Mouse (Mus musculus): ENCODE measurements around the gene 5730455P16Rik. TPM values are rescaled to one million over a fixed set of nuclear protein-coding genes. Genes with fewer than 3 reads are reported as not detected.
"Not testable (repeated sequence)": the region's sequence is repeated elsewhere in the genome, so short reads cannot be mapped to it uniquely, and the experiment has no call there.

The 5730455P16Rik gene
- 10 to 100 TPM; 51.4 to 57.8 (median 53.7) TPM for total RNA-seq (2022)

DNA sequence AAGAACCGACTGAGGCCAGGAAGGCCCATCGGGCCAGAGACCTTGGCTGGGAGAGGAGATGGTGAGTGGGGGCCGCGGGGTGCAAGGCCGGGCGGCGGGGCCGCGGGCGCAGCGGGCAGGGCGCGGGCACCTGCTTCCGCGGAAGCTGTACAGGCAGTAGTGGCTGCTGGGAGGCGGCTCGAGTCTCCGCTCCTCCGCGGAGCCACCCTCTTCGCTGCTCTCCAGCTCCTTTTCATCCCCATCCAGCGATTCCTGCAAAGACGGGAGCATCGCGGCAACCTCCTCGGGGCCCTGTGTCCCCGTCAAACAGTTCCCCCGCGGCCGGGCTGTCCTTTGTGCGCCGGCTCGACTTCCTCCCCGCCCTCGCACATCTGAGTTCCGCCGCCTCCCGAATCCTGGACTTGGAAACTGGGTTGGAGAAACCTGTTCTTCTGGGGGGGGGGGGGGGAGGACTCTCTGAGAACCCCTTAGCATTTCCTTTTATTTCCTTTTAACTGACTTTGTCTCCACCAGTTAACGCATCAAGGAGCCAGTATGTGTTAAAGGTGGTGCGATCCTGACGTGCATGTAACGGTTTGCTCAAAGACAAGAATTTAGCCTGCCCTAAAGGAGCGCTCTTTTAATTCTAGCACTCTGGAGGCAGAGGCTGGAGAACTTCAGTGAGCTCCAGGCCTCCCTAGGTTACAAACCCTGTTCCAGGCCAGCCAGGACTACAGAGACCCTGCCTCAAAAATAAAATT is at the start of gene 5730455P16Rik:
TSS of gene 5730455P16Rik (minus strand) at position 323 of the 740 bp plus-strand sequence.
- DNase-seq (ENCODE audit: low spot score in 2 of 2) = peak; percentile 66 to 80

DNA sequence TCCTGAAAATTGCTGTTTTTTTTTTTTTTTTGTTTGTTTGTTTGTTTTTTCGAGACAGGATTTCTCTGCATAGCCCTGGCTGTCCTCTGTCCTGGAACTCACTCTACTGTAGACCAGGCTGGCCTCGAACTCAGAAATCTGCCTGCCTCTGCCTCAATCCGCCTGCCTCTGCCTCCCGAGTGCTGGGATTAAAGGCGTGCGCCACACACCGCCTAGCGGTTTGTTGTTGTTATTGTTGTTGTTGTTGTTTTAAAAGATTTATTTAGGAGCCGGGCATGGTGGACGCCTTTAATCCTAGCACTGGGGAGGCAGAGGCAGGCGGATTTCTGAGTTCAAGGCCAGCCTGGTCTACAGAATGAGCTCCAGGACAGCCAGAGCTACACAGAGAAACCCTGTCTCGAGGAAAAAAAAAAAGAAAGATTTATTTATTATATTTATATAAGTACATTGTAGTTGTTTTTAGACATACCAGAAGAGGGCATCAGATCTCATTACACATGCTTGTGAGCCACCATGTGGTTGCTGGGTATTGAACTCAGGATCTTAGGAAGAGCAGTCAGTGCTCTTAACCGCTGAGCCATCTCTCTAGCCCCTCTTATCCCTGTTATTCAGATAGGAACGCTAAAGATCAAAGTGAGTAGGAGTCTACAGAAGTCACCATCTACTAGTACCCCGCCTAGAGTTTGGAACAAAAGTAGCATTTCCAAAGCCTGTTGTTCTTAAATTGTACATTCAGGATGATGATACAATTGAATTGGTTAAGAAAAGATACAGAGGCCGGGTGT is 48.4 kb upstream of the 5730455P16Rik start:
- not testable (repeated sequence) for DNase-seq (ENCODE audit: low spot score in 2 of 2)

DNA sequence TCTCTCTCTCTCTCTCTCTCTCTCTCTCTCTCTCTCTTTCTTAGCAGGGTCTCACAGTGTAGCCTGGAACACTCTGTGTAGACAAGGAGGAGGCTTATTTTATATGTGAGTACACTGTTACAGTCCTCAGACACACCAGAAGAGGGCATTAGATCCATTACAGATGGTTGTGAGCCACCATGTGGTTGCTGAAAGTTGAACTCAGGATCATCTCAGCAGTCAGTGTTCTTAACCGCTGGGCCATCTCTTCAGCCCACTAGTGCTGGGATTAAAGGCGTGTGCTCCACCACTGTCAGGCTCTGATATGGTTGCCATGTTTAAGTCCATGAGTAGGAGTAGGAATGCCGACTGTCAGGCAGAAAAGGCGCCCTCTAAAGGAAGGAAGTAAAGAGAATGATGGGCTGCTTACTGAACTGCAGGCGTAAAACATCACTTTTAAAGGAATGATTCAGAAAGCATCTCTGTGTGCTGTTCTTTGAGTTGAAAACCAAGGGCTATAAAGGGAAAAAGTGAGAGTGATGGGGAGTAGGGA is 47.5 kb upstream of the 5730455P16Rik start:
- no peak for DNase-seq (ENCODE audit: low spot score in 2 of 2)

DNA sequence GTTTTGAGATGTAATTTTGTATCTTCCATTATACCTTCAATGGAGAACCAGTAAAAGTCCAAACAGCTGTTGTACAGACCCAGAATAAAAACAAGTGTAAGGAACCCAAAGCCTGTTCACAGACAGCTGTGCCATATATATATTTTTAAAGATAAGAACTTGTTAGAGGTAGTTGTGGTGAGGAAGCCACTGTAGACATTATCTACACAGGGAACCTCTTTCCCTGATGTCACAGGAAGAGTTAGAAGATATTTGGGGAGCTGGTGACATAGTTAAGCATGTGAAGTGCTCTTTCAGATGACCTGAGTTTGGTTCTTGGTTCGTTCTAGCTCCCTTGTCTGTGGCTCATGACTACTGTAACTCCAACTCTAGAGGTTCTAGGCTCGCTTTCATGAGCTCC is 46.9 kb upstream of the 5730455P16Rik start:
- DNase-seq (ENCODE audit: low spot score in 2 of 2) = no peak

DNA sequence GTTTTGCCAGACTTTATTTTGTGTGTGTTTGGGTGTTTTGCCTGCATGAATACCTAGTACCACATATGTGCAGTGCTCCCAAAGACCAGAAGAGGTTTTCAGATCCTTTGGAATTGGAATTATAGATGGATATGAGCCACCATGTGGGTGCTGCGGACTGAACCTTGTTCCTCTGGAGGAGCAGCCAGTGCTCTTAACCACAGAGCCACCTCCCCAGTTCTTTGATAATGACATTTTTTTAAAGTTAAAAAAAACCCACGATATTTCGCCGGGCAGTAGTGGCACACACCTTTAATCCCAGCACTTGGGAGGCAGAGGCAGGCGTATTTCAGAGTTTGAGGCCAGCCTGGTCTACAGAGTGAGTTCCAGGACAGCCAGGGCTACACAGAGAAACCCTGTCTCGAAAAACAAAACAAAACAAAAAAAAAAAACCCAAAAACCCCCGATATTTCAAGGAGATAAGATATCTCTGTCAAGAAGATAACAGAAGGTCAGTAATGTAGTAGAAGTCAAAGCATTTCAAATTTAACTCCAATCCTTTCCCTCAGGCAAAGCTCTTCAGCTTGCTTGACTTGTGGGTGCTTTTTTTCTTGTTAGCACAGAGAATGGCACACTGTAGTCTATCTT is 43.7 kb upstream of the 5730455P16Rik start:
- DNase-seq (ENCODE audit: low spot score in 2 of 2) = no peak

DNA sequence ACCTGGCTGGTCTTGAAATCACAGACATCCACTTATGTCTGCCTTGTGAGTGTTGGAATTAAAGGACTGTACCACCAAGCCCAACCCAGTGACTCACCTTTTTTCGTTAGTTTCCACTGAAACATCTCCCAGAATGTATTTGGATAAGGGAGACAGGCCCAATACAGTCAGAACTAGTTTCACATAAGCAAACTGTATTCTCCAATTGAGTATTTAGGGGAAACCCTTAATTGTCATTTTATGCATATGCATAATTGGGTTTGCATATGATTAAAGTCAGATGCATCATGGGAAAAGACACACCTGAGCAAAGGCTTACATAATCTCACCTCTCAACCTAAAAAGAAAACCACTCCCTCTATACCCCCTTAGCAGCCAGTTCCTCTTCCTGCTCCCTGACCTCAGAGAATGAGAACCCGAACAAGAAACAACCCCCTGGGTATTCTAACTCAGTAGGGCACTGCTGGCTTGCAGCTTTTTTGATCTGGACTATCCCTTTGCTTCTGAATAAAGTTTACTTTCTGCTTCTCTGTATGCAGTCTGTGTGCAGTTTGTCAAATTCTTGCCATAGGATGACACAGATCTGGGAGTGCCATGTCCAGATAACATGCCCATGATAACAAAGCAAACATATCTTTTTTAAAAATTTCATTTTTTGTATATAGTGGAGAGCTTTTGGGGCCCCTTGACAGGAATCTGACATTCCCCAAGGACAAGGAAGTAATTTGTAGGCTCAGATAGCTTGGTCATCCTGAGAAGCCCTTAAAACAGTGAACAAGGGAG is 42.6 kb upstream of the 5730455P16Rik start:
- DNase-seq (ENCODE audit: low spot score in 2 of 2) = no peak

DNA sequence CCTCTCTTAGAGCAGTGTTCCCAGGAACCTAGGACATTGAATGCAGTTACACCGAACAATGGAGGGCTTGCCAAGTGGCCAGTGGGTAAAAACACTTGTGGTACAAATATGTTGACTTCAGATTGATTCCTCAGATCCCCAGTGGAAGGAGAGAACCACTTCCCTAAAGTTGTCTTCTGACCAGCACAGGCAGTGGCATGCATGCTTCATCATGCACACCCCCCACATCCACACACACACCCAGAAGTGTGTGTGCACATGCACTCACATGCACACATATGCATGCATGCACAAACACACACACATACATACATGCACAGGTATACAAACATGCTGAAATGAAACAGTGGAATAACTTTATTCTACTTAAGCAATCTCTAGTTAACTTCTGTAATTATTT is 41.9 kb upstream of the 5730455P16Rik start:
- DNase-seq (ENCODE audit: low spot score in 2 of 2) = no peak

DNA sequence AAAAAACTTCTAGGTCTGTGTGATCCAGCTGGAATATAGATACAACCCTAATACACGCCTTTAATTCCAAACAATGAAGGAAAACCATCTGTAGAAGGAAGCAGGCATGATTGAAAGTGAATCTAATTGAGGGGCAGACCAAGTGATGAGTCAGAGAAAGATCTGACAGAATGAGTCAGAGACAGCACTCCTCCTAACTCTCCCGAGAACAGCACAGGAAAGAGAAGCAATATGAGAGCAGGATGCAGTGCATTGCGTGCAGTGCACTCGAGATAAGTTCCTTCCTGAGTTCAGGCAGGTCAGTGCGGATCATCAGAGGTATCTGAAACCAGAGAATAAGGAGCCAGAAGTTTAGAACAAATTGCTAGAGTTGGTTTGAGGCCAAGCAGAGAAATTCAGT is 39.3 kb upstream of the 5730455P16Rik start:
- no peak for DNase-seq (ENCODE audit: low spot score in 2 of 2)

DNA sequence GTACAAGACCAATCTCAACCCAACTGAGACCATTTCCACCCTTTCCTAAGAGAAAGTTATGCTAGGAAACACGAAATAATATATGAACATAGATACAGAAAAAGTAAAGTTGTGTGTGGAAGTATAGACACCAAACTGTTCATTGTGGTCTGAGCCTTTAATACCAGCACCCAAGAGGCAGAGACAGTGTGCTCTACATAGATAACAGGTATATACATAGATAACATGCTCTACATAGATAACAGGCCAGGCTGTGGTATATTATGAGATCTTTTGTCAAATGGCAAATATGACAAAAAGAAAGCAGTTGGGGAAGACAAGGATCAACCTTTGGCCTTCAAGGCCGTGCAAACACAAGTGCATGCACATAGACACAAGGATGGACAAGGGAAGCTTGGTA is 32.5 kb upstream of the 5730455P16Rik start:
- no peak for DNase-seq (ENCODE audit: low spot score in 2 of 2)

DNA sequence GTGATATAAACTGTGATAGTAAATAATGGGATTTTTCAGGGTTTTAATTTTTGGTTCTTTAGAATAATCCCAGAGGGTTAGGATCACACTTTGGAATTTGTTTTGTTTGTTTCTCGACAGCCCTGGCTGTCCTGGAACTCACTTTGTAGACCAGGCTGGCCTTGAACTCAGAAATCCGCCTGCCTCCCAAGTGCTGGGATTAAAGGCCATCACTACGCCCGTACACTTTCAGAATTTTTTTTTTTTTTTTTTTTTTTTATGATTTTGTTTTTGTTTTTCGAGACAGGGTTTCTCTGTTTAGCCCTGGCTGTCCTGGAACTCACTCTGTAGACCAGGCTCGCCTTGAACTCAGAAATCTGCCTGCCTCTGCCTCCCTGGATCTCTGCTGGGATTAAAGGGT is 30.0 kb upstream of the 5730455P16Rik start:
- not testable (repeated sequence) for DNase-seq (ENCODE audit: low spot score in 2 of 2)

DNA sequence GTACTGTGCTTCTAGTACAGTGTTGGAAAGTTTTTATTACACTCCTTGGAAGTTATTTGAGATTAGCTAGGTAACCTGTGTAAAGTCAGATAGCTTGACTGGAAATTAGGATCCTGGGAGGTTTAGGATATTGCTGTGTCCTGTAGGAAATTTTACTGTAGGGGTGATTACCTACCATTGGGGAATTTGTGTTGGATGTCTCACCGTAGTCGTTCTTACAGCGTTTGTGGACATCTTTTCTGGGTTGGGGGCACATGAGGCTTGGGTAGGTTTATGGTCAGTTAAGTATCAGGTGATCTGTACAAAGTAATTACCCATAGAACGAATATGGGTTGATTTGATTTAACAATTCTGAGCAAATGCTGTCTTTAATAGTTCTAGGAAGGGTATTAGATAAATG is 18.8 kb upstream of the 5730455P16Rik start:
- DNase-seq (ENCODE audit: low spot score in 2 of 2) = no peak

DNA sequence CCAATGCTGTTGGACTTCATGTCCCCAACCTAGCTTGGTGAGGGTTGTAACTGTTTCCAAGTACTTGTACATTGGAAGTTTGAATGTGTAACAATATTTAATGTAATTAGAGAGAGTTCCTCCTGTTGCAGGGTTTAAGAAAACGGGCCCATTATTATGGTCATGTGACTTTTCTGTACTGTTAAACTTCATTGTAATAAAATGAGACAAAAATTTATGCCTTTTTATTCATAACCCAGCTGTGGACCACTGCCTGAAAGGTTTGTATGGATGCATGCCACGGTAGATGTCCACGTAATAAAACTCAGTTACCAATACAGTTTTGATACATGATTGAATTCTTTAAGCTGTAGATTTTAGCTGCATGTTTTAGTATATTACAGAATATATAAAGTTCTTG is 18.1 kb upstream of the 5730455P16Rik start:
- no peak for DNase-seq (ENCODE audit: low spot score in 2 of 2)

DNA sequence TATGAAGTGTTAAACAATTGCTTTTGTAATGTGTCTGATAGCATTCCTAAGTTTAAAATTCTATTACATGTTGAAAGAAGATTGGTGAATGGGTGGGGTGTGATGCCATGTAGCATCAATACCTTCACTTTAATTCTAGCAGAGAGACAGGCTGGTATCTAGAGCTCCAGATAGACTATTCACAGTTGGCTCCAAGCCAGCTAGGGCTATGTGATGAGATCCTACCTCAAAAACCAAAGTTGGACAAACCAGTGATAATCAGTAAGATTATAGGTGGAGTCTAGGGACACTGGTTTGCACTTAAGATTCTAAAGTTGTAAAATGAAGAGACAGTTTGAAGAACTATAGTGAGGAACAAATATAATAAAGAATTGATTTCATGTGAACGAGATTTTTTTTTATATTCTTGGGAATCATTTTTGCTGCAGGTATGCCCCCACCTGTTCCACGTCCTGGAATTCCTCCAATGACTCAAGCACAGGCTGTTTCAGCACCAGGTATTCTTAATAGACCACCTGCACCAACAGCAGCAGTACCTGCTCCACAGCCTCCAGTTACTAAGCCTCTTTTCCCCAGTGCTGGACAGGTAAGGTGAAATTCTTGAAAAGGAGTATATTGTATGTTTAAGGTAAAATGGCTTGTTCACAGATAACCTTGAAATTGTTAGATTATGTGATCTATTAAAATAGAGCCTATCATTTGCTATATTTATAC is 13.7 kb upstream of the 5730455P16Rik start:
- no peak for DNase-seq (ENCODE audit: low spot score in 2 of 2)

DNA sequence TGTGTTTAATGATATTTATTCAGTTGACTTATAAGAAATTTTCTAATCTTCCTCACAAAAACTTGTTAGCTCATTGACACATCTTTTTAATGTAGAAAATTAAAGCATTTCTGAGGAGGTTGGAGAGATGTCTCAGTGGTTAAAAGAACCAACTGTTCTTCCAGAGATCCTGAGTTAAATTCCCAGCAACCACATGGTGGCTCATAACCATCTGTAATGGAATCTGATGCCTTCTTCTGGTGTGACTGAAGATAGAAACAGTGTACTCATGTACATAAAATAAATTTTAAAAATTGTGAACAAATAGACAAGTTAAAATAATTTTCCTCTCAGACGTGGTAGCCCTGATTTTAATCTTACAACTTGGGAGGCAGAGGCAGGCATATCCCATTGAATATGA is 12.1 kb upstream of the 5730455P16Rik start:
- DNase-seq (ENCODE audit: low spot score in 2 of 2) = no peak

DNA sequence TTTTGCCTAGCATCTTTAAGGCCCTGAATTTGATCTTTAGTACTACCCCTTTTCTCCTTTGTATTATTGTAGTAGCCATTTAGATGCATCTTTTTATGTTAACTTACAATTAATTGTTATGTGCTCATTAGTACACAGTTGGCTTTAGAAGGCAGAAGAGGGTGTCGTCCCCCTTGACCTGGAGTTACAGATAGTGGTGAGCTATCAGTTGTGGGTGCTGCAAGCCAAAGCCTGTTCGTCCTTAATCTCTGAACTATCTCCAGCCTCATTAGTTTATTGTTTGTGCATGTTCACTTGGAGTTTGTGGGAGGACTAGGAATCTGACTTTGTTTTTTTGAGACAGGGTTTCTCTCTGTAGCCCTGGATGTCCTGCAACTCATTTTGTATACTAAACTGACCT is 9.0 kb upstream of the 5730455P16Rik start:
- no peak for DNase-seq (ENCODE audit: low spot score in 2 of 2)

DNA sequence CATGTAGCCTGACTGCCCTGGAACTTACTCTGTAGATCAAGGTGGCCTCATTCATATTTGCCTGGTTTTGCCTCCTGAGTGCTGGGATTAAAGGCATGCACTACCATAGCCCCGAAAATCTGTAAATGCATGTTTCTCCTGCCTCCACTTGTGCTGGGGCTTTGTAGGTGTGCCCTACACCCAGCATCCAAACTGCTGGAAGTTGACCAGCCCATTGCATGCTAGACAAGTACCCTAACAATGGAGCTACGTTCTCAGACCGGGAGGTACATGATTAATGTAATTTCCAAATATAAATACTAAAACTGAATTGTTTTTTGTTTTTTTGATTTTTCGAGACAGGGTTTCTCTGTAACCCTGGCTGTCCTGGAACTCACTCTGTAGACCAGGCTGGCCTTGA is 7.2 kb upstream of the 5730455P16Rik start:
- no peak for DNase-seq (ENCODE audit: low spot score in 2 of 2)

DNA sequence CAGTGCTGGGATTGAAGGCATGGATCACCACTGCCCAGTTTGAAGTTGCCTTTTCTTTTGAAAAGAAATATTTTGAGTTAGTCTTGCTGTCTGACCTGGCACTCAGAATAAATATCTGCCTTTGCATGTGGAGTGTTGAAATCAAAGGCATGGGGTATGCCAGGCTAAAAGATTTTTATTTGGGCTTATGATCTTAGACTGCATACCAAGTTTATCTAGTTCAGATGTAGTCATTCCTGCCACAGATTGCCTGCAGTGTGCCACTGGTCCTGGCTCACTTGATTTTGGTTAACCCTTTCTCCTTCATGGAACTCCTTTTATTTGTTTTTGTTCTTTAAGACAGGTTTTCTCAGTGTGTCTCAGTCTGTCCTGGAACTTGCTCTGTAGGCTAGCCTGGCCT is 6.6 kb upstream of the 5730455P16Rik start:
- no peak for DNase-seq (ENCODE audit: low spot score in 2 of 2)

DNA sequence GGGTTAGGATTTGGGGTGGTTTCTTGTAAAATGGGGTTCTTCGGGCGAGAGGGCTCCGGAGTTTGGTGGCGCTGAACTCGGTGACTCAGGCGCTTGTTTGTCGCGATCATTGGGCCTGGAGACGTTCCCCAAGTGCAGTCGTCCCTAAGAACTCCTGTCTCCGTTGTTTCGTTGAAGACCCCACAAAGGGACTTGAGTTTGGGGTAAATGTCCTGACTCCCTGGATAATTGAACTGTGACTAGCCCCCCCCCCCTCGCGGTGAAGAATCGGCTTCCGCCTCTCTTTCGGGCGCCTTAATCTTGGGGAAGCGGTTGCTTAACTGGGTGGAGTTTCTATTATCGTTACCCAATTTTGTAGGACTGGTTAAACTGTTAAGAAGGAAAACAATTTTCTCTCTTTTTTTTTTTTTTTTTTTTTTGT is 5.8 kb upstream of the 5730455P16Rik start:
- no peak for DNase-seq (ENCODE audit: low spot score in 2 of 2)

DNA sequence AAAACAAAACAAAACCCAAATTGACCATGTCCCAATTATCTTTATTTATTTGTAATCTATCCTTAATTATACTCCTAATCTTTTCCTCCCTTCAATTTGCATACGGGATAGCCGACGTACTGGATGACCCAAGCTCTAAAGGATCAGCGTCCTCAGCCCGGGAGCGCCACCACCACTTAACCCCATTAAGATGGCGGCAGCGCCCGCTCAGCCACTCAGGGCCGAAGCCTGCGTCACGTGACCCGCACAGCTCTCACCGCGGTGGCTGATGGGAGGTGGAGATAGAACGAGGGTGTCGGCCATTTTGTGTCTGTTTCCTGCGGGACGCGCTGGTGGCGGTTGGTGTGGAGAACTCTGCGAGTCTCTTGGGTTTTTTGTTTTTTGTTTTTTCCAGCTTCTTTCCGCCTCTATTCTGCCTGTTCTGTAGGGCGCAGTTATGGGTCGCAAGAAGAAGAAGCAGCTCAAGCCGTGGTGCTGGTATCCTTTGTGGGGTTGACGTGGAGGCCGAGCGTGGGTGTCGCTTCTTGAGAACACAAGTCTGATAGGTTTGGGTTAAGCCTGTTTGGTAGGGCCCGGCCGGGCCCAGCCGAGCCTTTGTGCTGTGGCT is 5.3 kb upstream of the 5730455P16Rik start, which contains the start of gene Zfp207:
TSS of gene Zfp207 (plus strand) at position 261 of the 607 bp plus-strand sequence.
- peak; percentile 95 to 98 for DNase-seq (ENCODE audit: low spot score in 2 of 2)

DNA sequence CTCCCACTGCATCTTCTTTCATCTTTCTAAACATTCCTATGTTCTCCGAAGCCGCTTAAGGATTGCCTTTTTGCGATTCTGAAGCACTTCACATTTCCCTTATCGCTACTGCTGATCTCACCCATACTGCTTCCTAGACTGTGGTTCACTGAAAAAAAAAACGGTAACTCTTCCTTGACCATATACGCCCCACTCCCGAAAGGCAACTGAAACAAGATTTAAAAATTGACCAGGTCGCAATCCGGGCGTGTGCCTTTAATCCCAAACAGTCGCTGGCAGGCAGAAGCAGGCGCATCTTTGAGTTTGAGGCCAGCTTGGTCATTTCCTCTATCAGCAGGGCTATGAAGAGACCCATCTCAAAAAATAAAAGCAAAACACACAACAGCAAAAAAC is 4.8 kb upstream of the 5730455P16Rik start:
- no peak for DNase-seq (ENCODE audit: low spot score in 2 of 2)

Measured in layer of hippocampus, adult 8-10 months (tissue).